Mouse (Mus musculus): ENCODE measurements at regions not wholly inside any gene's neighbourhood (a gene's known extent, or its start where the extent isn't known, plus 50 kb on each side); places are given as distances from the start of the nearest gene placed in this dataset.

DNA sequence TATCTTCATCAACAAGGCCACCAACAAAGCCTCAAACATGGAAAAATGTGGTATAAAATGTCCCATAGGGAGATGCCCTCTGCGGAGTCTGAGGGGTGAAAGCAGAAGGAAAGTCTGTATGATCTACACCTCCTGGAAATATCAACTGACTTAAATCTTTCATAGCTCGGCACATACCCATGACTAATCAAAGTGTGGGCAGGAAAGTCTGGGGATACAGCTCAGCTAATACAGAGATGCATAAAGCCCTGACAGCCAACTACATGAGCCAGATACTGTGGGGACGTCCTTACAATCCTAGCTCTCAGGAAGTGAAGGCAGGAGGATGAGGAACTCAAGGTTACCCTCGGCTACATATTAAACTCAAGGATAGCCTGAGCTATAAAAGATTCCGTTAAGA lies 178.2 kb upstream of the Tbl1xr1 start:
- Histone ChIP-seq H3K36me3 (ENCODE audit: control insufficient read depth, insufficient read depth, low read length) (no peaks in the 10 kb centered on the region), H3K4me2 (ENCODE audit: low read depth, low read length, severe bottlenecking) (no peak overlapping the region), H3K4me3 (ENCODE audit: low read depth, low read length) (no peak overlapping the region), H3K9ac (ENCODE audit: low read length) (no peak overlapping the region), H3K9me3 (ENCODE audit: control insufficient read depth, low read length) (no peaks in the 10 kb centered on the region), H3K27ac (ENCODE audit: low read depth, low read length) (no peak overlapping the region), H3K4me1 (replicated peaks; ENCODE audit: control insufficient read depth, insufficient read depth, low read length) (no peaks in the 10 kb centered on the region), H3K27me3 (ENCODE audit: control insufficient read depth, insufficient read depth, low read length) (no peaks in the 10 kb centered on the region)
- WGBS = 90% methylated on average over 5 of the region's 5 CpGs
- no peak for DNase-seq (ENCODE audit: low spot score)
- ATAC-seq (replicated peaks; ENCODE audit: low FRiP score) = no peak

DNA sequence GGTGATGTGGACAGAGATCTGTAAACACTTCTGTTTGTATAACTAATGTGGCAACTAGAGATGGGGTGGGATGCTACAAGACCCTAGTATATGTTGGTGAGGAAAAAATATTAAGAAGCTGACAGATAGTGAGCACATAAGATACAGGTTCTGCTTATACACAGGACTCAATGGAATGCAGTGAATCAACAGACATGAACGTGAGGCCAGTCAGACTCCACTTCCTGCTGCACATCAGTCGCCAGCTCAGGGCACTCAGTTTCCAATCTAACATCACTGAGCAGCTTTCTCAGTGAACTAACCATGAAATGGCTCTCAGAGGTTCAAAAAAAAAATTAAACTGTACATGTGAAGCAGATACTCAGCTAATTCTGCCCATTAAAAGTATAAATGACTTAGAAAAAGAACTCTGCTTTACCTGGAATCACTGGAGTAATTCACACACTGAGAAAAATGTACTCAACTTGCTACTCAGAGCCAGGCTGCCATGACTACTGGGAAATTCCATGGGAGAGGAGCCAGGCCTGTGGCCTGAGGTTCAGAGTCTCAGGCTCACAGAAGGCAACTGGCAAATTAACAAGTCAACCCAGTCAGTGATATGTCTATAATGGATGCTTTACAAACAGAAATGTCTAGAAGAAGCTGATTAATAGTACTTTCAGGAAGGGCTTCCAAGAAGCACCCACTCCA lies 170.9 kb upstream of the Tbl1xr1 start:
- Histone ChIP-seq H3K27me3 (ENCODE audit: control insufficient read depth, insufficient read depth, low read length) (no peaks in the 10 kb centered on the region), H3K4me2 (ENCODE audit: low read depth, low read length, severe bottlenecking) (no peak overlapping the region), H3K36me3 (ENCODE audit: control insufficient read depth, insufficient read depth, low read length) (no peaks in the 10 kb centered on the region), H3K9me3 (ENCODE audit: control insufficient read depth, low read length) (no peaks in the 10 kb centered on the region), H3K4me3 (ENCODE audit: low read depth, low read length) (no peak overlapping the region), H3K9ac (ENCODE audit: low read length) (no peak overlapping the region), H3K4me1 (replicated peaks; ENCODE audit: control insufficient read depth, insufficient read depth, low read length) (no peaks in the 10 kb centered on the region), H3K27ac (ENCODE audit: low read depth, low read length) (no peak overlapping the region)
- ATAC-seq (replicated peaks; ENCODE audit: low FRiP score) = no peak
- WGBS = 83% methylated on average over 2 of the region's 2 CpGs
- DNase-seq (ENCODE audit: low spot score) = no peak

DNA sequence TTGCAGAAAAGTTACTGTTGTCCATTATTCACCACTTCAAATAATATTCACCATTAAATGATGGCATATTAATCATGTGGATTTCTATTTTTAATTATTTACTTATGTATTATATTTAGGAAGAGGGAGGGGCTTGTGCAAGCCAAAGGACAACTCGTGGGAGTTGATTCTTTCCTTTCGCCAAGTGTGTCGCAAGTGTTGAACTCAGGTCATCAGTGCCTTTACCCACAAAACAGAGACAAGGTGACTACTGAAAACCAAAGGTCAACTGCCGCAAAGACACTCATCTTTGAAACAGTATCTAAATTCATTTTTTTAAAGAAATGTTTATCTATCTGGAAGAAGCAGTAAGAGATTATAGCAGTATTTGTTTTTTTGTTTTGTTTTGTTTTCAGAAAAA lies 167.6 kb upstream of the Tbl1xr1 start:
- WGBS = 90% methylated on average over 4 of the region's 4 CpGs

DNA sequence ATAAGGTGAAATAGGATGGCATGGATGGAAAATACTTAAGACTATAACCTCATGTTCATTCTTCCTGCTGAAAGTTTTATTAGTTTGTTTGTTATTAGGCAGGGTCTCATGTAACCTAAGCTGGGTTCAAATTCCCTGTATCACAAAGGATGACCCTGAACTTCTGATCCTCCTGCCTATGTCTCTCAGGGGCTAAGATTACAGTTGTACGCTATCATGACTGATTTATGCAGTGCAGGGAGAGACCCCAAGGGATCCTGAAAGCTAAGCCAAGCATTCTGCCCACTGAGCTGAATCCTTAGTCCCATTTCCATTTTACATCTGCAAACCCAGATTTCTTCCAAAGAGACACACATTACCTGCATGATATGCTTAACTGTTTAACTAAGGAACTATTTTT lies 166.4 kb upstream of the Tbl1xr1 start:
- Histone ChIP-seq H3K9me3 (ENCODE audit: control insufficient read depth, low read length) (no peaks in the 10 kb centered on the region; the same call in 1 of the 2 replicates), H3K4me3 (ENCODE audit: low read depth, low read length) (no peak overlapping the region), H3K27ac (ENCODE audit: low read depth, low read length) (no peak overlapping the region), H3K36me3 (ENCODE audit: control insufficient read depth, insufficient read depth, low read length) (no peaks in the 10 kb centered on the region), H3K27me3 (ENCODE audit: control insufficient read depth, insufficient read depth, low read length) (no peaks in the 10 kb centered on the region), H3K4me2 (ENCODE audit: low read depth, low read length, severe bottlenecking) (no peak overlapping the region), H3K9ac (ENCODE audit: low read length) (no peak overlapping the region), H3K4me1 (replicated peaks; ENCODE audit: control insufficient read depth, insufficient read depth, low read length) (no peaks in the 10 kb centered on the region)
- DNase-seq (ENCODE audit: low spot score) (no peak), ATAC-seq (replicated peaks; ENCODE audit: low FRiP score) (no peak)
- 79% methylated on average over 1 of the region's 1 CpGs for WGBS

More for the DNA sequence above, 167.6 kb upstream of the Tbl1xr1 start:
- Histone ChIP-seq H3K9ac (ENCODE audit: low read length) (no peak overlapping the region), H3K4me3 (ENCODE audit: low read depth, low read length) (no peak overlapping the region), H3K27ac (ENCODE audit: low read depth, low read length) (no peak overlapping the region), H3K27me3 (ENCODE audit: control insufficient read depth, insufficient read depth, low read length) (no peaks in the 10 kb centered on the region), H3K4me1 (replicated peaks; ENCODE audit: control insufficient read depth, insufficient read depth, low read length) (no peaks in the 10 kb centered on the region), H3K36me3 (ENCODE audit: control insufficient read depth, insufficient read depth, low read length) (no peaks in the 10 kb centered on the region), H3K4me2 (ENCODE audit: low read depth, low read length, severe bottlenecking) (no peak overlapping the region), H3K9me3 (ENCODE audit: control insufficient read depth, low read length) (no peaks in the 10 kb centered on the region)
- no peak for ATAC-seq (replicated peaks; ENCODE audit: low FRiP score)
- DNase-seq (ENCODE audit: low spot score) = no peak

DNA sequence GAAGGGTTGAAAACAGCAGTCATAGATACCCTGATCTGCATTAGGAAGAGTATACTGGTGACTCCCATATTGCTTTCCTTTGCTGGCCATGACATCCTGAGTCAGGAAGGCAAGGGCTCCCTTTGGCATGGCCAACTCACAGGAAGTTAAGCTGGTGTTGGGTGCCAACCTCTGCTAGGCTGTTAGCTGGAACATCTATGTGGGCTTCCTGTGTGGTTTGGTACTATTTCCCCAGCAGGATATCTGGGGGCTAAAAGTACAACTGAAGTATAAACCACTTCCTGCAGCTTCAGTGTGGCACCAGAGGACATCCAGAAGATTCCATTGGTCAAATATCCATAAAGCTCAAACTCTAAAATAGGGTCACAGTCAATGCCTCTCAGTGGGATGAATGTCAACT lies 165.4 kb upstream of the Tbl1xr1 start:
- DNase-seq (ENCODE audit: low spot score) = no peak

DNA sequence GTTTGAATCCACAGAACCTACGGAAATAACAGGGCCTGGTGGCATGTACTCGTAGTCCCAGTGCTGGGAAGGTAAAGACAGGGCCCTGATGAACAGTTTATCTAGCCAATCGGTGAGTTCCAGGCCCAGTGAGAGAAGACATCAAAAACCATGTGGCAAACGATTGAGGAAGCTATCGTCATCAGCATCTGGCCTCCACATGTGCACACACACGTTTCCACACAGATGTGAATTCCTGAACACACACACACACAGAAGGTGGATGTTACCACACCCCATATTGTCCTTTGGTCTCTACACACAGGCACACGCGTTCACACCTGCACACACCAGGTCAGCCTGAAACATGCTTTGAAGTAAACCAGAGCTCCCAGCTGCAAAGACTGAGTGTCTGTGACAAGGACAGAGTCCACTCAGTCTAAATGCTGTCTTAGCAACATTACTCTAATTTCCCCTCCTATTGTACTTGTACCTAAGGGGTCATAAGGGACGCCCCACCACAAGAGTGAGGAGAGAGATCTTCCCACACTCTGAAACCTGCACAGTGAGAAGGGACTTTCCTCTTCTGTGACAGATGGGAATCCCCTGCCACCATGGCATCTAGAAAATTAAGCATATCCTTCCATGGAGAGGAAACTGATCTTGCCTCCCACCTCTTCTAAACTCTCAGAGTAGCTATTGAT lies 159.1 kb upstream of the Tbl1xr1 start:
- no peaks in the 10 kb centered on the region for H3K36me3 ChIP-seq (ENCODE audit: control insufficient read depth, insufficient read depth, low read length)
- H3K9ac ChIP-seq (ENCODE audit: low read length) = no peak overlapping the region
- no peak overlapping the region for H3K27ac ChIP-seq (ENCODE audit: low read depth, low read length)
- WGBS = 90% methylated on average over 9 of the region's 9 CpGs
- no peaks in the 10 kb centered on the region for H3K4me1 ChIP-seq (replicated peaks; ENCODE audit: control insufficient read depth, insufficient read depth, low read length)
- no peak overlapping the region for H3K4me2 ChIP-seq (ENCODE audit: low read depth, low read length, severe bottlenecking)
- no peak for DNase-seq (ENCODE audit: low spot score)
- no peak overlapping the region for H3K4me3 ChIP-seq (ENCODE audit: low read depth, low read length)
- ATAC-seq (replicated peaks; ENCODE audit: low FRiP score) = no peak
- H3K9me3 ChIP-seq (ENCODE audit: control insufficient read depth, low read length) = no peaks in the 10 kb centered on the region; the same call in 1 of the 2 replicates
- H3K27me3 ChIP-seq (ENCODE audit: control insufficient read depth, insufficient read depth, low read length) = no peaks in the 10 kb centered on the region

More for the DNA sequence above, 165.4 kb upstream of the Tbl1xr1 start:
- H3K4me3 ChIP-seq (ENCODE audit: low read depth, low read length) = no peak overlapping the region
- H3K4me1 ChIP-seq (replicated peaks; ENCODE audit: control insufficient read depth, insufficient read depth, low read length) = no peaks in the 10 kb centered on the region
- H3K9ac ChIP-seq (ENCODE audit: low read length) = no peak overlapping the region
- H3K27ac ChIP-seq (ENCODE audit: low read depth, low read length) = no peak overlapping the region
- H3K36me3 ChIP-seq (ENCODE audit: control insufficient read depth, insufficient read depth, low read length) = no peaks in the 10 kb centered on the region
- no peak for ATAC-seq (replicated peaks; ENCODE audit: low FRiP score)
- H3K9me3 ChIP-seq (ENCODE audit: control insufficient read depth, low read length) = no peaks in the 10 kb centered on the region; the same call in 1 of the 2 replicates
- H3K27me3 ChIP-seq (ENCODE audit: control insufficient read depth, insufficient read depth, low read length) = no peaks in the 10 kb centered on the region
- H3K4me2 ChIP-seq (ENCODE audit: low read depth, low read length, severe bottlenecking) = no peak overlapping the region

DNA sequence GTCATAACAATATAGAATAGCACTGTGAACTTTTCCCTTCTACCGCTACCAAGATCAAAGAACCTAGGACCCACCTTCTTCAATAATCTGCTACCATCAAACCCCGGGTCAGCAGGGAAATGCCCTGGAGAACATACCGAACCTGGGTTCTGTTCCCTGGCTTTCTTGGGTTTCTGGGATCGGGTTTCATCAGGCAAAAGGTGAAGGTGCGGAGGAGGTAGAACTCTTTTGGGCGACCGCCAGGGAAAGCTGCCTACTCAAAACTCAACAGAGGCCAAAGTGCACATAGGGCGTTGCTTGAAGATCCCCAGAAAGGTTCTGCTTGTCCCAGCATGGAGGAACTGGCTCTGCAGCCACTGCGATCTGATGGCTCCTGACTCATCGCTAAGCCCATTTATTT lies 158.0 kb upstream of the Tbl1xr1 start:
- no peaks in the 10 kb centered on the region; the same call in 1 of the 2 replicates for H3K9me3 ChIP-seq (ENCODE audit: control insufficient read depth, low read length)
- H3K27ac ChIP-seq (ENCODE audit: low read depth, low read length) = no peak overlapping the region
- no peak for DNase-seq (ENCODE audit: low spot score)
- no peak overlapping the region for H3K4me3 ChIP-seq (ENCODE audit: low read depth, low read length)
- WGBS = 92% methylated on average over 10 of the region's 10 CpGs
- no peaks in the 10 kb centered on the region for H3K27me3 ChIP-seq (ENCODE audit: control insufficient read depth, insufficient read depth, low read length)
- H3K4me2 ChIP-seq (ENCODE audit: low read depth, low read length, severe bottlenecking) = no peak overlapping the region
- H3K36me3 ChIP-seq (ENCODE audit: control insufficient read depth, insufficient read depth, low read length) = no peaks in the 10 kb centered on the region
- no peak for ATAC-seq (replicated peaks; ENCODE audit: low FRiP score)
- H3K9ac ChIP-seq (ENCODE audit: low read length) = no peak overlapping the region
- H3K4me1 ChIP-seq (replicated peaks; ENCODE audit: control insufficient read depth, insufficient read depth, low read length) = no peaks in the 10 kb centered on the region

DNA sequence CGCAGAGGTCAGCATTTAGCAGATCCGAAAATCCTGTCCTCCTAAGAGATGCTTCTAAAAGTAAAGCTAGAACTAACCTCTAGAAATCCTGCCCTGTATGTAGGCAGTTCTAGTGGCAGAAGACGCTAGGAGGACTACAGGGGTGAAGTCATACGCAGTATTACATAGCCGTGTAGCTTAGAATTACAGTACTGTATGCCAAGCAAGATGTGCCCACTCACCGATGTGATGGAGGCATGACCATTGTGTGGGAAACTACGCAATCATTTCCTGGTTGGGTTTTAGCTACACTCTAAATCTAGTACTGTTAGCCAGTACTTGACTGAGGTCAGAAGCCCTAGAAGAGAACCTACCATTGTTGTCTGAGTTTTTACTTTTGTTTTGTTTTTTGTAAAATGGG lies 156.5 kb upstream of the Tbl1xr1 start:
- Histone ChIP-seq H3K9ac (ENCODE audit: low read length) (no peak overlapping the region), H3K9me3 (ENCODE audit: control insufficient read depth, low read length) (no peaks in the 10 kb centered on the region; the same call in 1 of the 2 replicates), H3K36me3 (ENCODE audit: control insufficient read depth, insufficient read depth, low read length) (no peaks in the 10 kb centered on the region), H3K4me3 (ENCODE audit: low read depth, low read length) (no peak overlapping the region), H3K27me3 (ENCODE audit: control insufficient read depth, insufficient read depth, low read length) (no peaks in the 10 kb centered on the region), H3K27ac (ENCODE audit: low read depth, low read length) (no peak overlapping the region), H3K4me1 (replicated peaks; ENCODE audit: control insufficient read depth, insufficient read depth, low read length) (no peaks in the 10 kb centered on the region), H3K4me2 (ENCODE audit: low read depth, low read length, severe bottlenecking) (no peak overlapping the region)
- DNase-seq (ENCODE audit: low spot score) (no peak), ATAC-seq (replicated peaks; ENCODE audit: low FRiP score) (no peak)
- 94% methylated on average over 7 of the region's 7 CpGs for WGBS

DNA sequence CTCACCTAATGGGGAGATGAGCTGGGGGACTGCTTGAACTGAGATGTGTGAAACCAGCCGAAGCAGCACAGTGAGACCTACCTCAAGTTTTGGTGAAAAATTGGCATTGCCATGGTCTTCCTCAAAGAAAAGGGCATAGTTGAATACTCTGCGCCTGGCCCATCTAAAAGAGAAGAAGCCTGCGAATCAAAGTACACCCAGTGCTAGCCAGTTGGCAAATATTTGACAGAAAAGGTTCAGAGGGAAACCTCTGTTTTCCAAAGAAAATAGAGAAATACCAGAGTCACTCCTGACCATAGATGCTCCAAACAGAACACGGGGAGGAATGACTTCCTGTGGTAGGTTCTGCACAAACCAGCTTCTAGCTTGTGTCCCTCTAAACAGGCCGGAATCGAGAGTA lies 144.5 kb upstream of the Tbl1xr1 start:
- Histone ChIP-seq H3K4me3 (ENCODE audit: low read depth, low read length) (no peak overlapping the region), H3K4me1 (replicated peaks; ENCODE audit: control insufficient read depth, insufficient read depth, low read length) (peaks cover 9% of the 10 kb centered on the region; the same call in 1 of the 2 replicates), H3K36me3 (ENCODE audit: control insufficient read depth, insufficient read depth, low read length) (no peaks in the 10 kb centered on the region), H3K9ac (ENCODE audit: low read length) (no peak overlapping the region), H3K27me3 (ENCODE audit: control insufficient read depth, insufficient read depth, low read length) (no peaks in the 10 kb centered on the region), H3K4me2 (ENCODE audit: low read depth, low read length, severe bottlenecking) (no peak overlapping the region), H3K27ac (ENCODE audit: low read depth, low read length) (no peak overlapping the region), H3K9me3 (ENCODE audit: control insufficient read depth, low read length) (no peaks in the 10 kb centered on the region)
- DNase-seq (ENCODE audit: low spot score) (no peak), ATAC-seq (replicated peaks; ENCODE audit: low FRiP score) (no peak)
- WGBS = 91% methylated on average over 6 of the region's 6 CpGs

Measured in forebrain, embryonic 11.5 days (tissue).